Mouse (Mus musculus) CH12.LX (cell line): ENCODE results near the gene Olfr433. TPM values are rescaled to one million over a fixed set of nuclear protein-coding genes. Genes with fewer than 3 reads are reported as not detected.

Experiments used
- DNase-seq: peaks from one replicate; pipeline ENCODE4 v3.0.0-alpha.2; 2013; ENCODE audit errors: extremely low read depth
- H3K27ac ChIP-seq: 2 replicates; pipeline ENCODE4 v1.5.1; 2012; ENCODE audit warnings: low read depth, mild to moderate bottlenecking, control low read depth, moderate library complexity; ENCODE audit not compliant: insufficient read depth
- H3K27me3 ChIP-seq: replicated peaks from 2 replicates; pipeline ENCODE3; 2012; ENCODE audit warnings: inconsistent platforms
- H3K36me3 ChIP-seq, 2 experiments: replicated peaks in 1 of 2; 2 replicates each; pipeline versions ENCODE3 to v1.6.1; 2012; ENCODE audit warnings: inconsistent platforms in 1 of 2, low read length in 1 of 2, mild to moderate bottlenecking in 1 of 2, mixed read lengths in 1 of 2, moderate library complexity in 1 of 2; ENCODE audit not compliant: control insufficient read depth in 1 of 2, insufficient read depth in 1 of 2
- H3K4me1 ChIP-seq, 2 experiments: 2 replicates each; pipeline ENCODE4 v1.6.1; 2012; ENCODE audit warnings: inconsistent platforms in 1 of 2, moderate library complexity in 1 of 2; ENCODE audit not compliant: insufficient read depth in 2 of 2, control insufficient read depth in 1 of 2
- H3K4me2 ChIP-seq: 2 replicates; pipeline ENCODE4 v1.6.1; 2012; ENCODE audit warnings: low read depth, mild to moderate bottlenecking, control low read depth; ENCODE audit not compliant: poor library complexity, insufficient read depth, severe bottlenecking
- H3K4me3 ChIP-seq, 3 experiments: fragments of 150-350 bp in 1 of 3; sonication (generic) in 1 of 3; replicated peaks in 1 of 3; 2 replicates each; pipeline versions ENCODE3 to v1.5.1; 2011 to 2012; ENCODE audit warnings: low read depth in 2 of 3, low read length in 2 of 3, mild to moderate bottlenecking in 2 of 3, moderate library complexity in 2 of 3, control low read depth in 1 of 3, improper control_type of control experiment in 1 of 3, inconsistent platforms in 1 of 3, mixed read lengths in 1 of 3; ENCODE audit not compliant: poor library complexity in 1 of 3
- H3K79me2 ChIP-seq: replicated peaks from 2 replicates; pipeline ENCODE4 v1.6.1; 2012; ENCODE audit warnings: mild to moderate bottlenecking, moderate library complexity; ENCODE audit not compliant: control insufficient read depth, poor library complexity, insufficient read depth, severe bottlenecking; ENCODE audit errors: extremely low read depth
- H3K9ac ChIP-seq: 2 replicates; pipeline ENCODE4 v1.6.1; 2012; ENCODE audit warnings: low read depth, mild to moderate bottlenecking, control low read depth, moderate library complexity; ENCODE audit not compliant: insufficient read depth
- H3K9me3 ChIP-seq: replicated peaks from 2 replicates; pipeline ENCODE3; 2012; ENCODE audit warnings: low read length, inconsistent platforms, mixed read lengths
- BHLHE40 ChIP-seq: IDR thresholded peaks from 2 replicates; pipeline ENCODE4 v1.6.1; 2011; ENCODE audit warnings: mild to moderate bottlenecking, low read depth, low read length, improper control_type of control experiment
- CHD1 ChIP-seq: IDR thresholded peaks from 2 replicates; pipeline ENCODE4 v1.6.1; 2012; ENCODE audit warnings: low read depth, low read length, improper control_type of control experiment, inconsistent platforms
- ELF1 ChIP-seq: IDR thresholded peaks from 2 replicates; pipeline ENCODE4 v1.6.1; 2014; ENCODE audit warnings: low read depth, mild to moderate bottlenecking, inconsistent platforms, low read length, improper control_type of control experiment
- ETS1 ChIP-seq: conservative IDR thresholded peaks from 2 replicates; pipeline ENCODE4 v1.6.1; 2012; ENCODE audit warnings: low read depth, mild to moderate bottlenecking, inconsistent platforms, low read length, improper control_type of control experiment, moderate library complexity
- GABPA ChIP-seq: IDR thresholded peaks from 2 replicates; pipeline ENCODE4 v1.6.1; 2012; ENCODE audit warnings: low read depth, low read length, improper control_type of control experiment, inconsistent platforms; ENCODE audit not compliant: insufficient replicate concordance
- HCFC1 ChIP-seq: IDR thresholded peaks from 2 replicates; pipeline ENCODE4 v1.6.1; 2012; ENCODE audit warnings: low read depth, mild to moderate bottlenecking, inconsistent platforms, low read length, improper control_type of control experiment
- IRF4 ChIP-seq: IDR thresholded peaks from 2 replicates; pipeline ENCODE4 v1.6.1; 2014; ENCODE audit warnings: low read depth, mild to moderate bottlenecking, inconsistent platforms, low read length, improper control_type of control experiment
- JUND ChIP-seq: conservative IDR thresholded peaks from 2 replicates; pipeline ENCODE4 v1.6.1; 2011; ENCODE audit warnings: low read depth, low read length, improper control_type of control experiment
- KAT2A ChIP-seq: IDR thresholded peaks from 2 replicates; pipeline ENCODE4 v1.6.1; 2012; ENCODE audit warnings: low read length, improper control_type of control experiment, inconsistent platforms; ENCODE audit not compliant: insufficient replicate concordance
- MAFK ChIP-seq: IDR thresholded peaks from 2 replicates; pipeline ENCODE4 v1.6.1; 2011; ENCODE audit warnings: low read length, improper control_type of control experiment; ENCODE audit not compliant: insufficient replicate concordance
- MAX ChIP-seq: IDR thresholded peaks from 2 replicates; pipeline ENCODE4 v1.6.1; 2011; ENCODE audit warnings: low read length, improper control_type of control experiment
- MXI1 ChIP-seq: IDR thresholded peaks from 2 replicates; pipeline ENCODE4 v1.6.1; 2011; ENCODE audit warnings: mild to moderate bottlenecking, low read depth, low read length, improper control_type of control experiment
- MYC ChIP-seq: IDR thresholded peaks from 2 replicates; pipeline ENCODE4 v1.6.1; 2011; ENCODE audit warnings: low read depth, mild to moderate bottlenecking, improper control_type of control experiment, low read length
- PAX5 ChIP-seq: IDR thresholded peaks from 2 replicates; pipeline ENCODE4 v1.6.1; 2012; ENCODE audit warnings: low read length, inconsistent platforms, mixed read lengths
- POLR2A ChIP-seq: IDR thresholded peaks from 2 replicates; pipeline ENCODE4 v1.6.1; 2011; ENCODE audit warnings: low read depth, mild to moderate bottlenecking, improper control_type of control experiment, low read length
- POLR2AphosphoS2 ChIP-seq: IDR thresholded peaks from 2 replicates; pipeline ENCODE4 v1.6.1; 2011; ENCODE audit warnings: low read depth, low read length, improper control_type of control experiment
- RAD21 ChIP-seq: IDR thresholded peaks from 2 replicates; pipeline ENCODE4 v1.6.1; 2011; ENCODE audit warnings: low read depth, mild to moderate bottlenecking, low read length, improper control_type of control experiment, moderate library complexity
- TBP ChIP-seq: conservative IDR thresholded peaks from 2 replicates; pipeline ENCODE4 v1.6.1; 2011; ENCODE audit warnings: low read depth, low read length, improper control_type of control experiment
- USF1 ChIP-seq: IDR thresholded peaks from 2 replicates; pipeline ENCODE4 v1.6.1; 2014; ENCODE audit warnings: low read depth, mild to moderate bottlenecking, inconsistent platforms, low read length, improper control_type of control experiment
- ZC3H11A ChIP-seq: IDR thresholded peaks from 2 replicates; pipeline ENCODE4 v1.6.1; 2012; ENCODE audit warnings: low read depth, mild to moderate bottlenecking, inconsistent platforms, low read length, improper control_type of control experiment
- ZKSCAN1 ChIP-seq: IDR thresholded peaks from 2 replicates; pipeline ENCODE4 v1.6.1; 2012; ENCODE audit warnings: low read depth, inconsistent platforms, low read length, improper control_type of control experiment, borderline replicate concordance
- dilution Hi-C: fragments of 300-500 bp; cut with MboI; formaldehyde crosslinking; loops from 2 replicates; pipeline ENCODE4 v1.14.3; 2020; ENCODE audit warnings: low sequenced_read_pairs; ENCODE audit not compliant: extremely low pct_unique_long_range_greater_than_20kb, extremely low pct_ligation_motif_present
- in situ Hi-C: fragments of 300-500 bp; cut with MboI; formaldehyde crosslinking; loops from 3 replicates; pipeline ENCODE4 v1.14.3; 2019; ENCODE audit warnings: low sequenced_read_pairs, low pct_ligation_motif_present, low pct_unique_long_range_greater_than_20kb, mixed read lengths
- polyA plus RNA-seq: library from polyadenylated mRNA; unstranded; fragments of >175 nt; gene quantifications from 2 replicates; pipeline ENCODE4 v1.2.1, GENCODE M21; 2012; ENCODE audit warnings: low read depth; ENCODE audit not compliant: insufficient read length
- total RNA-seq, 2 experiments: library from RNA; depleted of rRNA; stranded (reverse); fragments of 300-350 nt in 1 of 2; fragments of >200 nt in 1 of 2; gene quantifications; 2 replicates each; pipeline ENCODE4 v1.2.3; 2012 to 2014

Olfr433 gene
- total and polyA plus RNA-seq, 3 experiments: 0.43 to 0.54 (median 0.51) TPM

GRCm38 (mm10) chr1:174051515-174051914 lies 11.0 kb downstream of the Olfr433 start:
- no peak overlapping the region for H3K4me3 ChIP-seq
- dilution Hi-C loops: no loop called here
- in situ Hi-C loops: no loop called here
- no peaks in the 10 kb centered on the region for H3K79me2 ChIP-seq
- H3K9ac ChIP-seq: no peak overlapping the region
- no peak overlapping the region for H3K4me2 ChIP-seq
- H3K27ac ChIP-seq: no peak overlapping the region; the same call in 1 of the 2 replicates
- H3K9me3 ChIP-seq: peaks cover 3% of the 10 kb centered on the region
- TF ChIP-seq MAX (no peak), CHD1 (no peak), TBP (no peak), KAT2A (no peak), ZC3H11A (no peak), JUND (no peak), ELF1 (no peak), IRF4 (no peak), GABPA (no peak), POLR2AphosphoS2 (no peak), POLR2A (no peak), MAFK (no peak), PAX5 (no peak), HCFC1 (no peak), MYC (no peak), USF1 (no peak), BHLHE40 (no peak), ETS1 (no peak)
- H3K27me3 ChIP-seq: no peaks in the 10 kb centered on the region
- no peak for DNase-seq
- H3K4me1 ChIP-seq: peaks cover 7 to 10% of the 10 kb centered on the region in 2 experiments; a peak in 3 of 4 replicates
- no peaks in the 10 kb centered on the region for H3K36me3 ChIP-seq

GRCm38 (mm10) chr1:174051931-174052536 lies 11.5 kb downstream of the Olfr433 start:
- dilution Hi-C loops: no loop called here
- no peak overlapping the region for H3K9ac ChIP-seq
- no peaks in the 10 kb centered on the region for H3K27me3 ChIP-seq
- H3K9me3 ChIP-seq: peaks cover 3% of the 10 kb centered on the region
- H3K4me2 ChIP-seq: no peak overlapping the region
- no peaks in the 10 kb centered on the region for H3K79me2 ChIP-seq
- TF ChIP-seq ZKSCAN1: no peak
- no peak for TF ChIP-seq USF1
- TF ChIP-seq RAD21: no peak
- no peak for TF ChIP-seq MXI1
- TF ChIP-seq IRF4: no peak
- TF ChIP-seq ZC3H11A: no peak
- H3K27ac ChIP-seq: no peak overlapping the region; the same call in 1 of the 2 replicates
- H3K36me3 ChIP-seq: no peaks in the 10 kb centered on the region
- no peak for DNase-seq
- H3K4me1 ChIP-seq: peaks cover 7 to 10% of the 10 kb centered on the region in 2 experiments; a peak in 3 of 4 replicates
- in situ Hi-C loops: no loop called here
- no peak overlapping the region for H3K4me3 ChIP-seq
